Mouse (Mus musculus) left cerebral cortex, postnatal 36 days (tissue): ENCODE measurements around the gene Yipf6. TPM values are rescaled to one million over a fixed set of nuclear protein-coding genes. Genes with fewer than 3 reads are reported as not detected.
A peak's percentile ranks its signal among the peaks of the same experiment; 100 is the strongest.
"Not testable (repeated sequence)": the region's sequence is repeated elsewhere in the genome, so short reads cannot be mapped to it uniquely, and the experiment has no call there.

ENCODE experiments used
- DNase-seq, 2 experiments: peaks; one replicate each; pipeline ENCODE4 v3.0.0; 2021 to 2022; ENCODE audit warnings: low spot score in 2 of 2, mixed read lengths in 1 of 2
- intact Hi-C: fragments of 180-260 bp; cut with DNase I; formaldehyde crosslinking; loops from one replicate; pipeline ENCODE4 v1.15.1; 2025
- total RNA-seq, 2 experiments: library from RNA; stranded (reverse); gene quantifications; 2 replicates each; pipeline ENCODE4 v1.2.3; 2021

The Yipf6 gene
- 10 to 100 TPM; 32.8 to 33.9 TPM for total RNA-seq

GRCm38 (mm10) chrX:98936101-98936500, at the start of gene Yipf6:
Gene Yipf6 (plus strand): TSS chrX:98936316.
- intact Hi-C loops, result no loop called here
- no peak for DNase-seq

- intact Hi-C loops, result no loop called here
- DNase-seq, result peak in 1 of 2 experiments; percentile 5
Measured at GRCm38 (mm10) chrX:98890072-98890405, 46.1 kb upstream of the Yipf6 start.

GRCm38 (mm10) chrX:98890406-98891116, 45.6 kb upstream of the Yipf6 start, which contains the start of gene Ophn1:
Gene Ophn1 (minus strand): TSS chrX:98891025.
- DNase-seq, result peak; percentile 76
- intact Hi-C loops, result no loop called here

GRCm38 (mm10) chrX:98898307-98898706, 37.8 kb upstream of the Yipf6 start:
- no peak for DNase-seq
- intact Hi-C loops, result no loop called here

- intact Hi-C loops, result no loop called here
- no peak for DNase-seq
Measured at GRCm38 (mm10) chrX:98904226-98904625, 31.9 kb upstream of the Yipf6 start.

- no peak for DNase-seq
- intact Hi-C loops, result no loop called here
Measured at GRCm38 (mm10) chrX:98908910-98909309, 27.2 kb upstream of the Yipf6 start.

GRCm38 (mm10) chrX:98919423-98919822, 16.7 kb upstream of the Yipf6 start:
- intact Hi-C loops, result loop anchor here (1.0 kb wide), 1 partner anchor 218 kb away; no protein-coding TSS in a partner anchor
- peak in 1 of 2 experiments; percentile 9 for DNase-seq

GRCm38 (mm10) chrX:98936707-98937554, 815 bp downstream of the Yipf6 start:
- DNase-seq, result peak; percentile 97 to 98
- intact Hi-C loops, result no loop called here

GRCm38 (mm10) chrX:98937555-98938294, 1.6 kb downstream of the Yipf6 start:
- peak; percentile 92 to 93 for DNase-seq
- intact Hi-C loops, result no loop called here

GRCm38 (mm10) chrX:98953941-98954340, 17.8 kb downstream of the Yipf6 start:
- no peak for DNase-seq
- intact Hi-C loops, result no loop called here

GRCm38 (mm10) chrX:98958287-98958686, 22.2 kb downstream of the Yipf6 start:
- intact Hi-C loops, result no loop called here
- no peak for DNase-seq

- intact Hi-C loops, result no loop called here
- no peak for DNase-seq
Measured at GRCm38 (mm10) chrX:98959050-98959449, 22.9 kb downstream of the Yipf6 start.

GRCm38 (mm10) chrX:98963742-98964141, 27.6 kb downstream of the Yipf6 start:
- intact Hi-C loops, result no loop called here
- no peak for DNase-seq

- DNase-seq, result no peak
- intact Hi-C loops, result no loop called here
Measured at GRCm38 (mm10) chrX:98964513-98964912, 28.4 kb downstream of the Yipf6 start.

- intact Hi-C loops, result not testable (repeated sequence)
Measured at GRCm38 (mm10) chrX:98986611-98987010, 50.5 kb downstream of the Yipf6 start.

GRCm38 (mm10) chrX:98989574-98989973, 53.5 kb downstream of the Yipf6 start:
- intact Hi-C loops, result no loop called here
- peak; percentile 24 to 37 for DNase-seq

More at GRCm38 (mm10) chrX:98986611-98987010, 50.5 kb downstream of the Yipf6 start:
- DNase-seq, result not testable (repeated sequence)
